Mouse (Mus musculus) kidney, postnatal 4 days (tissue): ENCODE measurements around the gene Mtap.
A peak's percentile ranks its signal among the peaks of the same experiment; 100 is the strongest.

Experiments used
- DNase-seq, 2 experiments: peaks; one replicate each; pipeline ENCODE4 v3.0.0; 2021; ENCODE audit warnings: mixed read lengths in 2 of 2

Gene Mtap

DNA sequence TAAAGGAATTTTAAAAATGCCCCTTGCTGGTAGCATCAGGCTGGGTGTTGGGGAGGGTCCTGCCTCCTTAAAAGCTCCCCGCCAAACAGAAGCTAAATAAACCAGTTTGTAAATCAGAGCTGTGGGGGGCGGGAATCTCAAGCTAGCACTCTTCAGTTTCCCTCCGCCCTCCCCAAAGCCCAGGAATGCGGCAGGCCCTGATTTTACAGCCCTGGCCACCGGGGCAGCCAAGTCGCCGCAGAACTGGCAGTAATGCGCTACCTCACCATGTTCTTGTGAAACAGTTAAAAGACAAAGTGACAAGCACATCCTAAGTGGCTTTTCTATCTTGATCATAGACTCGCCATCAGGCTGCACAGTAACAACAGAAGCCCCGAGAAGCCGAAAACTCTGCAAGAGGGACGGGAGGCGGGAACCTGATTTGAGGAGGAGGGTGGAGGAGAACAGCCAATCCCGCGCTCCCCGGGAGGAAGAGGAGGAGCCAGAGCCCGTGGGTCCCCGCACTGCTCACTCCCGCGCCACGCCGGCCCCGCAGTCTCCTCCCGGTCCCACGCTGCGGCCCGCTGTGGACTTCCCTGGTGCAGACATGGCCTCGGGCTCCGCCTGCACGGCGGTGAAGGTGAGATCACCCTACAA is at the start of gene Mtap:
Mtap (plus strand) TSS at position 217 of the 636 bp plus-strand sequence.
- peak; percentile 83 to 90 for DNase-seq

DNA sequence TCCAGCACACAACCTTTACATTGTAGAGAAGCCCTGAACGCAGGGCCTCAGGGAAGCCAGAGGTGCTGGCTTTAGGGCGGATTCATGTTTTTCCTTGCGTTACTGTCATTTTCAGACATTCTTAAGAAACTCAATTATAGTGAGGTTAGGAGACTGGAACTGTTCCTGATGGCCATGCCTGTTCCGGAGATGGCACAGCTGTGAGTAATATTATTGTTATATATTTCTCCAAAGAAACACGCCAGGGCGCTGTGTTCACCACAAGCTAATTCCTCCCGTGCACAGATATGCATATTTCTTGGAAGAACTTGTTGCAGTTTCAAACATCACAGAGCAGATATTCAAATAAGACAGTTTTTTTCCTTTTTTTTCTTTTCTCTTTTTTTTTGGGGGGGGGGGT is 47.8 kb upstream of the Mtap start:
- no peak for DNase-seq

DNA sequence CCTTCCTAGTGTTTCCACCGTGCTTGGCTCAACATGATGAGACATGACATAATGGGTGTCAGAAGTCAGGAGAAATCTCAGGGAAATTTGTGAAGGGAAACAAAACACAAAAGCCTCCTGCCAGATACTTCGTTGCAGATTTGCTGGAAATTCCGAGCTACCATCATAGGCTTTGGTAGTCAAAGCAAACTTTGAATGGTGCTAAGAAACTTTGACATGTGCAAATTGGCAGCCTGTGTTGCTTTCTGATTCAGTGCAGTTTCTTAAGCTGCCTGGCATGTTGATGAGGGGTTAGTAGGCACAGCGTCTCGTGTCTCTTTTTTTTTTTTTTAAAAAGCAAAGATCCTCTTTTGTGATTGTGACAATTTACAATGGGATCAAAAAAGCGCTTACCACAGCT is 46.7 kb upstream of the Mtap start:
- DNase-seq: no peak

DNA sequence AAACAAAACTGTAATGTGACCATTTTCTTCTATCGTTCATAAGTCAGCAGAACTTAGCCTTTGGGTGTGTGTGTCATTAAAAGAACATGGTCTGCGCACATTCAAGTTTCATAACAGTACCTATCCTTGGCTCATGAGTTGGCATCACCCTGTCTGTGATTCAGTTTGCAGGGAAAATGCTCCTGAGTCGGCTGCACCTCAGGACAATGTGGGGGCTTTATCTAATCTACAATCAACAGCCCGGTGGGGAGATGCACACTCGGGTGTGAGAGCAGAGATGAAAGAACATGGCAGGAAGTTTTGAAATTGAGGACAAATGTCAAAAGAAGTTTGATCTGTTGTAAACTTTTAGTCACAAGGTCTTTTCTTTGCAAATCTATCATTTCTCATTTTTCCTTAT is 44.8 kb upstream of the Mtap start:
- no peak for DNase-seq

DNA sequence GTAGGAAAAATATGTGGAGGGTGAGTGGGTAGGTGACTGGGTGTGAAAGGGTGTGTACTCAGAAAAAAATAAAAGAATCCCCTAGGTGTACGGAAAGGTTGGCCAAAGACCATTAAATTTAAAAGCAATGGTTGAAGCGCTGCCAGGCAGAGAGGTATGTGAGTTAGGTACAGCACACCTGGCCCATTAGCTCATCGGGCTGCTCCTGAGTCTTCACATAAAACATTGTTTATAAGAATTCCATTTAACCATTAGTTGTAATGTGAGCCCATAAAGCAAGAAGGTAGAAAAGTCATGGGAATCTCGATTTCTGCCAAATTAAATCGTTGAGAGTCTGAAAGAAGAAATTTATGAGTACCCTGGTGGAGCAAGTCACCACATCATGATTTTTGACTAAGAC is 42.1 kb upstream of the Mtap start:
- DNase-seq: no peak

DNA sequence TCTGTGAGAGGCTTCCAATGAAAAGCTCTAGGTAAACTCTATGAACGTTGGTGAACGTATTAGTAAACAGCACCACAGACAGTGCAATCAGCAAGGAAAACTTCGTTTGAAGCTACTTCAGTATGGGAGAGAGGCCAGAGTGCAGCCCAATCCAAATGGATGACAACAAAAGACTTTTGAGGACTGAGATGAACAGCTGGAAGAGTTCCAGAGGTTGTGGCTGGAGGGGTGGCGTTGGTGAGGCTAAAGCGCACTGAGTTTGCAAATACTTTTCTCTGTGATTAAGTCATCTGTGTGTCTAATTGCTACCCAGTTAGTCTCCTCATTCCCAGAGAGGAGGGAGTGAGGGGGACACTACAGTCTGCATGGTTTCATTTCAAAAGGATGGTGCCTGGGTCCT is 38.7 kb upstream of the Mtap start:
- no peak for DNase-seq

DNA sequence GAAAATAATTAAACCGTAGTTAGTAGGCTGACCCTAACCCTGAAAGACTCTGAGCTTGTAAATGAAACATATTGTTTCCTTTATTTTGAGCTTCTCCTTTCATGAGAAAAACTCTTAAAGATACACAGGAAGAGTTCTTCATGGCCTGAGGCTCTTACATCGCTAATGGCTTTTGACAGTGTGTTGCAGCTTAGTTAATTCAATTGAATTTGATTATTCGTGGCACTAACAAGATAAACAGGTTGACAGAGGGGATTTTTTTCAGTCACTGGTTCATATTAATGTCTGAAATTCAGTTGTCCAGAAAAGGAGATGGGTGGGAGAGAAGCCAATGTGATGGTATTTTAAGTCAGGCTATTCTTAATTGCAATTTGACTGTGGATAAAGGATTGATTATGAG is 35.6 kb upstream of the Mtap start:
- no peak for DNase-seq

DNA sequence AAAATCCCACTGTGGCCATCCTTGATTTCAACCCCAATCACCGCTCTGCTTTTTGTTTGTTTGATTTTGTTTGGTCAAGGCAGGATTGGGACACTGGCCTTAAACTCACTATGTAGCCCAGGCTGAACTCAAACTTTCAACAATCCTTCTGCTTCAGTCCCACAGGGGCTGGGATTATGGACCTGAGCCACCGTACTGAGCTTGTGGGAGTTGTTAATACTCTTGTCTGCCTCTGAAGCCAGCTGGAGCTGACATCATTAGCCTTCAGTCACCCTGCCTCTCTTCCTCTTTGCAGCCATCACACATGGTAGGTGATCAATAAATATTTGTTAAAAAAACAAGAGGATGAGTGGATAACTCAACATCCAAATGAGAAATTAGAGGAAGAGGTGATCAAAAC is 34.6 kb upstream of the Mtap start:
- no peak for DNase-seq

DNA sequence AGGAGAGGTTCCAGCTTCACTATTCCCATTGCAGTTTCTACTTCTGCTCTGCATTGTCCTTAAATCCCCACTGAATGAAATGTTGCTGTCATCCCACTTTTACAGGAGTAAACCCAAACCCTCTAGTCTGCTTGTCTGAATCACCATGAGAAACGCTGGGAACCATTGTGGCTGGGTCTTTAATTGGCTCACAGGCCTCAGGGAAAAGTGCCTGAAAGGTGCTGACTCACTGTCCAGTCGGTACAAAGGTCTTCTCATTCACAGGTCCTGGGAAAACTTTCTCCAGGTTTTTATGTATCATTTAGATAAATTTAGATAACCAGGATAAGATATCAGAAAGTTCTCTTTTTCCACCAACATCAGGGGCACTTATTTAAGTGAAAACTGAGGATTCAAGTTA is 31.4 kb upstream of the Mtap start:
- DNase-seq: no peak

DNA sequence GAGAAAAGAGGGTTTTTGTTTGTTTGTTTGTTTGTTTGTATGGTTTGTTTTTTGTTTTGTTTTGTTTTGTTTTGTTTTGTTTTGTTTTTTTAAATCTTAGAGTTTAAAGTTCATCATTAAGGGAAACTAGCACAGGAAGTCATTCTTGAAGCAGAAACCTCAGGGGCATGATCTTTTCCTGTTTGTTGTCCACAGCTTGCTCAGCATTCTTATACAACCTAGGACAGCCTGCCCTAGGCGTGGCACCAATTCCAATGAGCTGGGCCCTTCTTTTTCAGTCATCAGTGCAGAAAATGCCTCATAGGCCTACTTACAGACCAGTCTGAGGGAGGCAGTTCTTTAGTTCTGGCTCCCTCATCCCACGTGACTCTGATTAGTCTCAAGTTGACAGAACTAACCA is 30.4 kb upstream of the Mtap start:
- no peak for DNase-seq

DNA sequence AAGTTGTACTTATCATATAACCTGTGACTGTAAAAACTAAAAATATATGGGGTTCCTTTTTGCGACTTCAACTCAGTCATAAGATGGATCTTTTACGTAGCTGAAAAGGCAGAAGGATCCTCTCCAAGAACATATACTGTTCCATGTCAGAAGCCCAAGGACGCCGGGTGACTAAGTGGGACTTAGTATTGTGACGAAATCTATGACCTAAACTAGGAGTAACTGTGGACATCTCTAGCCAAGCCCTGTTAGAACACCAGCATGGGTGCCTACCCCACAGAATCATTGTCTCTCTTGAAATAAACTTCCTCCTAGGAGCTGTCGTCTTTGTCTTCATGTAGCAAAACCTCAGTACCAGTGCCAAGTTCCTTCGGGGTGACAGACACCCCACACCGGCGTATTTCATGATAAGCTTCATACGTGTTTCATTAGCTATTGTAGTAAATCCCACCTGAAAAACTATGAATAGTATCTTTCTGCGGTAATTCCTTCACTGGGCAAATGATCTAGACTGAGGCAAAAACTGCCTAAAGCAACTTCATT is 24.7 kb upstream of the Mtap start:
- DNase-seq: no peak

DNA sequence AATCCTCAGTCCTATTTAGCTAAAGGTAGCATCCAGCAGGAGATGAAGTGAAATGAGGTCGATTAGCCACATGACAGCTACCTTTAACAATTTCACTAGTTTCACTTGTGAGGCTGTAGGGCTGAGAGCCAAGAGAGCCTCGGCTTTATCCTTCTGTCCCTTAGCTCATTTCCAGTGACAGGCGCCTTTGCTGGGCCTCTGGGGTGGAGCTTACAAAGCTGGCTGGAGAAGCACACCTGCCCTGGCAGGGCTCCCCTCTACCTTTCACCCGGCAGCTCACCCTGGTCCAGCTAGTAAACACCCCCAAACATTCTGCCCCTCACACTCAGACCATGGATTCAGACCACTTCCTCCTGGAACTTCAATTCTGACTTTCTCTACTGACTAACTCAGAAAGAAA is 24.1 kb upstream of the Mtap start:
- no peak for DNase-seq

DNA sequence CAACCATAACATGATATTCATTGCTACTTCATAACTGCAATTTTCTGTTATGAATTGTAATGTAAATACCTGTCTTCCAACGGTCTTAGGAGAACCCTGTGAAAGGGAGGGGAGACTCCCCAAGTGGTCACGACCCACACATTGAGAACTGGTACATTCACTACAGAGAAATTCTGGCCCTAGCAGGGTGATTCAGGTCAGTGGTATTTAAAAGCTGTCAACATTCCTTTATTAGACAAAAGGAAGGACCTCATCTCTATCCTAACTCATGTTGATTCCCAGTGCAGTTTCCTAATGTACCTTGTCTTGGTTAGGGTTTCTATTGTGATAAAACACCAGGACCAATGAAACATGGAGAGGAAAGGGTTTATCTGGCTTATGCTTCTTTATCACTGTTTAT is 20.9 kb upstream of the Mtap start:
- no peak for DNase-seq

DNA sequence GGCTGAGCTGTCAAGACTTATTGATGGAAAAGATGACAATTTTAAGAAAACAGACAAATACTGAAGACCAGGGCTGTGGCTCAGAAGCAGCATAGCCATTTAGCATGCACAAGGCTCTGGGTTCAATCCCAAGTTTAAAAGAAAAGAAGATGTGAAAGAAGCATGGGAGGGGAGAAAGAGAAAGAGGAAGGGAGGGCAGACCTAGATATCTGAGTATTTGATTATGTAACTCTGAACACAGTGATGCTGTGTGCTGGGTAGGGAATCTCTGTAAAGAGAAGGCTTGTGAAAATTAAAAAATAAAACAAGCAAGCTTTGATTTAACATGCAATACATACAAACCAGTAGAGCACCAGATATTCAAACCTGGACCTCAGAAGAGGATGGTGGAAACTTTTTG is 17.0 kb upstream of the Mtap start:
- no peak for DNase-seq

DNA sequence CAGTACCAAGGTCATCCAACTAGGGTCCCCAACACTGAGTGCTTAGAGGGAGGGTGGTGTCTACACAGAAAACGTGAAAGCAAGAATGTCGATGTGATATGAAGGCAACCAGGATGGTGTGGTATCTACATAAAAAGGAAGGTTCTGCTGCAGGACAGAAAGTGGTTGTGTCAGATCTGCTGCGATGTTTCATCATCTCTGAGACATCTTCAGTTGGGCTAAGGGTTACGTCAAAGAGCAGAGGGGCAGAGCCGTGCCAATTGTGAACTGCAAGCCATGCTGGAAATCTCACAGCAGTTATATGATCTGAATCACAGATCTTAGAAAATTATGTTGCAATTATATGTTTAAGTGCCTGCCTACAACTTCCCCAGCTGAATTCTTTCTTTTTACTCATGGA is 16.6 kb upstream of the Mtap start:
- DNase-seq: no peak

DNA sequence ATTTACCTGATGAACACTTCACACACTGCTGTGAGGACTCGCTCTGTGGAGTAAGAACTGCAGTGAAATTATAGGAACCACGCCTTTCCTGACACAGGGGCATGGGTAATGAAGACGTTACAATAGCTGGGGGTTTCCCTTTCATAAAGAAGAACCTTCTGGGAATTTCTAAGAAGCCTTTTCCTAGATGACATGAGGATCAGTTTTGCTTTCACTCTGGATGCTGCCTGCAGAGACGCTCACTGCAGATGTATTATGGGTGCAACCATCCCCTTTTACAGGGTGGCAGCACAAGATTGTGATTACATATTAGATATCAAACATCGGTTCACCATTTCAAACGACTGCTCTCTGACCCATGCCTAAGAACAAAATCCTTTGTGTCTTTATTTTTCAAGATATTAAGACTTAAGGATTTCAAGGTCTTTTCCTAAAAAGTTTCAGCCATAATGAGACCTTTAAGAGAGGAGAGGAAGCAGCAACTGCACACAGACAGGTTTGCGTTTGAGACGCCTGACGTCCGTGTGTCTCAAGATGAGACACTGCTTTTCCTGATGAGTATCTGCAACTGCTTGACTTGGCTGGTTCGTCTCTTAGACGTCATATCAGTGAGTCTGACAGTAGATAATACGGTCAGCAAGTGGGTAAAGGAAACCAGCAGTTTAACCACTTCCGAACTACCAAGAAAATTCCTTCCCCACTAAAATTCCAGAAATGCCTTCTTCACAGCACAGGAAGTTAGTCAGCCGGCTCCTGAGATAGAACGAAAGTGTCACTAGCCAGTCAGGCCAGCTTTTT is 13.3 kb upstream of the Mtap start:
- no peak for DNase-seq

DNA sequence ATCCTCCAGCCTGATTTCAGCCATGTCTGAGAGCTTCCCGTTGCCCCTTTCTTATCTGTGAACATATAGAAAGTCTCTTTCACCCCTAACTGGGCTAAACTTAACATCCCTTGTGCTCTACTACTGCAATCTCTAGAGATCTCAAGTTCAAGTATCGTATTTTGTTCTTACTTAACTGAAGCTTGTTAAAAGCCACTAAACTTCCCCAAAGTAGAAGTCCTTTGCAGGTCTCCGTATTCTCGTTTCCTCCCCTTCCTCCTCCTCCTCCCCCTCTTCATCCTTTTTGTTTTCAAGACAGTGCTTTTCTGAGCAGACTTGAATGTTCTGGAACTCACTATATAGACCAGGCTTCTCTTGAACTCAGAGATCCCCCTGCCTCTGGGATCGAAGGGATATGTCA is 9.2 kb upstream of the Mtap start:
- DNase-seq: no peak

DNA sequence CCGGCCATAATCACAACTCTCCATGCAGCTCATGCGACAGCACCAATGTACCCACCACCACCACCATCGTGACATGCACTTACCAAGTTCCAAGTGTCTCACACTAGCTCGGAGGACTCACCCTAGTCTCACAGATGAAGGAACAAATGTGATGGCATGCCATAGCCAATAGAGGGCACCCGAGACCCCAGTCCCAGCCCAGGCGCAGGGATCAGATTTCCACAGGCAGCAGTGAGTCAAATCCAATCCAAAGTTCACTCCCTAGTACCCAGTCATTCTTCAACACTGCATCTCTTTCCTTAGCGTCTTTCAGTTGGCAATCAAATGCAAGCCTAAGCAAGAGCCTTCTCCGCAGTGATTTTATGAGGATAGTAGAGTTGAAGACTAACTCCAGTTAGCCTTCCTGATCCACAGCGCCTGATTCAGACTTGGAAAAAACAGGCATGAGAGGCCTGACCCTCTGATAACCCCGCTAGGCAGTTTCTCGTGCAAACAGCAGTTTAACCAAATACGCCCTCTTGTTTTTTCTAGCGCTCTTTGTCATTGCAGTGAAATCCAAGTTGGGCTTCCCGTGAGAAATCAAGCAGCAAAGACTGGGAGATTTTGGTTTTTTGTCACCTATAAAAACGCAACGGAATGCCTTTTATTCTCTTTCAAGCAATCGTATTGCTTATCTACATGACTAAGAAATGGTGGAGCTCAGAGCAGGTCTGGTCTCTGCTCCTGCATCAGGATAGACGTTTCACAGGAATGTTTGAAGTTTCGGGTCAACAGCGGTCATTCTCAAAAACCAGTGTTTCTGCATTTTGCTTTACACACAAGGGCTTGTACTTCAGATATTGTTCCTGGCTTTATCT is 8.6 kb upstream of the Mtap start:
- DNase-seq: peak; percentile 67 to 73

DNA sequence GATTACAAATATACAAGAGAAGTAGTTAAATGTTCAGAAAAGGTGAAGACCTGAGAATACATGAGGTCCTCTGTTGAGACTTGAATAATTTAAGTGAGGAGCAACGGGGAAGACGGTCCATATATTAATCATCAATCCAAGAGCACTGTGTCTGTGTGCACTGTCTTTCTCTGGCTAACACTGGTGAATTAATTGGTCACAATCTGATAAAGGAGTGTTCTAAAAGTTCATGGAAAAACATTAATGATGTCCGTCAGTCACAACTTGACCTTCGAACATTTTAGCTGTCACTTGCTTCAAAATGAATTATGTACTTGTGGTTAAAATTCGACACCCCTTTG is 8.0 kb upstream of the Mtap start:
- no peak for DNase-seq

DNA sequence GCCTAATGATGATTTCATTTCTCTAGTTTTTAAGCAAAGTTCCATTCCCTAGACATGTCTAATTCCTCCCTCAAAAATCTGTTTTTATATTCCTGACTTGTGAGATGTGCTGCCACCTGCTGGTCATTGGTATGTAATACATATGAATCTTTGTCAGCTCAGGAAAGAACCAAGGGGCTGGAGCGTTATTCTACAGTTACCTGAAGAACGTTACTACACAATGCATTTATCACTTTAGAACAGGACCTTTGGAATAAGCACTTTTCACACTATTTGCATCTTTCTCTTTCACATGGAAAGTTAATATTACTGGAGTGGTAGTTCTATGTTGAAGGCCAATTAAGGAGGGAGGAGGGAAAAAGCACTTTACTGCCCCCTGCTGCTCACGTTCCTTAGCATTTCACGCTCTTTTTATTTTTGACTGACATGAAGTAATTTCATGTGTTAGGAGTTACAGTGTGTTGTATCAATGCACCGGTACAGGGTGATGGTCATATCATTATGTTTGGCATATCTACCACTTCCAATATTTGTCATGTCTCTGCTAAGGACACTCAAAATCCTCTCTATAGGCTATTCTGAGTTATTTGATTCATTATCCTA is 7.5 kb upstream of the Mtap start:
- DNase-seq: peak; percentile 80

DNA sequence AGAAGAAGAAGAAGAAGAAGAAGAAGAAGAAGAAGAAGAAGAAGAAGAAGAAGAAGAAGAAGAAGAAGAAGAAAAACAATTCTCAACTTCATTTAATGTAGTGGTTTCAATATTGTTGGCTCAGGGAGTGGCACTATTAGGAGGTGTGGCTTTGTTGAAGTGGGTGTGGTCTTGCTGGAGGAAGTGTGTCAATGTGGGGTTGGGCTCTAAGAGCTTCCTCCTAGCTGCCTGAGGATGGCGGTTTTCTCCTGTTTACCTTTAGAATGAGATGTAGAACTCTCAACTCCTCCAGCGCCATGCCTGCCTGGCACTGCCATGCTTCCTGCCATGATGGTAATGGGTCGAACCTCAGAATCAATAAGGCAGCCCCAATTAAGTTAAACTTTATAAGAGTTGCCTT is 5.1 kb upstream of the Mtap start:
- no peak for DNase-seq

DNA sequence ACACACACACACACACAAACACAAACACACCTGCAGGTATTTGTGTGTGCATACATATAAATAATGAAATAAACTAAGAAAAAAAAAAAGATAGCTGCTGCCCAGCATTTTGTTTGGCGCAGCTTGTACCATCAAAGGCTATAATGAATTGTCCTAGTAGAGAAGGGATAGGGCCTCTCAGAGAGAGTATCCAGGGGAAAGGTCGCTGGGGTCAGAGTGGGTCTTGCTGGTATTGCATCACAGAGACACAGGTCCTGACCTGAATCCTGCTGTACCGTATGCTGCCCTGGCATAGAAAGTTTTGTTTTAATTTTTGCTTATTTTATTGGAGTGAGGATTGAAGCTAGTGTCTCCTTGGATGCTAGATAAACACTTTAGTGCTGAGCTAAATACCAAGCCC is 566 bp upstream of the Mtap start:
- no peak for DNase-seq
